Mouse (Mus musculus) neural tube, embryonic 14.5 days (tissue): ENCODE data around the gene Gla. TPM values are rescaled to one million over a fixed set of nuclear protein-coding genes. Genes with fewer than 3 reads are reported as not detected.

Experiments used
- ATAC-seq: fragments of 200-750 bp; cut with Nextera tagmentation; 2 replicates; pipeline ENCODE4 v1.8.0; 2017; ENCODE audit warnings: low read depth, mild to moderate bottlenecking, moderate TSS enrichment, moderate library complexity
- H3K27ac ChIP-seq: fragments of 300-500 bp; sonication (generic); 2 replicates; pipeline ENCODE4 v1.5.1; 2014; ENCODE audit warnings: low read depth, mild to moderate bottlenecking, control low read depth, low read length, moderate library complexity, mixed read lengths
- H3K27me3 ChIP-seq: fragments of 300-500 bp; sonication (generic); 2 replicates; pipeline ENCODE4 v1.6.1; 2014; ENCODE audit warnings: low read length; ENCODE audit not compliant: control insufficient read depth, insufficient read depth
- H3K36me3 ChIP-seq: fragments of 300-500 bp; sonication (generic); 2 replicates; pipeline ENCODE4 v1.6.1; 2014; ENCODE audit warnings: low read length, mixed read lengths; ENCODE audit not compliant: control insufficient read depth, insufficient read depth
- H3K4me1 ChIP-seq: fragments of 300-500 bp; sonication (generic); 2 replicates; pipeline ENCODE4 v1.6.1; 2014; ENCODE audit warnings: low read length; ENCODE audit not compliant: control insufficient read depth, insufficient read depth
- H3K4me2 ChIP-seq: fragments of 300-500 bp; sonication (generic); 2 replicates; pipeline ENCODE4 v1.6.1; 2014; ENCODE audit warnings: mild to moderate bottlenecking, low read depth, low read length, control low read depth
- H3K4me3 ChIP-seq: fragments of 300-500 bp; sonication (generic); 2 replicates; pipeline ENCODE4 v1.5.1; 2014; ENCODE audit warnings: low read depth, low read length, control low read depth, mixed read lengths
- H3K9ac ChIP-seq: fragments of 300-500 bp; sonication (generic); replicated peaks from 2 replicates; pipeline ENCODE4 v1.6.1; 2014; ENCODE audit warnings: low read depth, mild to moderate bottlenecking, control low read depth, low read length, mixed read lengths
- H3K9me3 ChIP-seq: fragments of 300-500 bp; sonication (generic); 2 replicates; pipeline ENCODE4 v1.6.1; 2016; ENCODE audit warnings: low read length; ENCODE audit not compliant: control insufficient read depth
- WGBS: fragments of 180-500 bp; shearing (Covaris S2); extraction: QIAGEN DNeasy Blood & Tissue Kit; methylation state at CpG from one replicate; pipeline ENCODE4 v1.1.7; 2014; 5-methylcytosine and 5-hydroxymethylcytosine counted together
- polyA plus RNA-seq: library from polyadenylated mRNA; unstranded; fragments of >200 nt; fragmentation: Nextera tagmentation; extraction: Ambion mirVana; gene quantifications from 2 replicates; pipeline ENCODE4 v1.2.1, GENCODE M21; 2014

Gene Gla
- polyA plus RNA-seq, 1 experiment from 2014 or later = 3.2 TPM

DNA sequence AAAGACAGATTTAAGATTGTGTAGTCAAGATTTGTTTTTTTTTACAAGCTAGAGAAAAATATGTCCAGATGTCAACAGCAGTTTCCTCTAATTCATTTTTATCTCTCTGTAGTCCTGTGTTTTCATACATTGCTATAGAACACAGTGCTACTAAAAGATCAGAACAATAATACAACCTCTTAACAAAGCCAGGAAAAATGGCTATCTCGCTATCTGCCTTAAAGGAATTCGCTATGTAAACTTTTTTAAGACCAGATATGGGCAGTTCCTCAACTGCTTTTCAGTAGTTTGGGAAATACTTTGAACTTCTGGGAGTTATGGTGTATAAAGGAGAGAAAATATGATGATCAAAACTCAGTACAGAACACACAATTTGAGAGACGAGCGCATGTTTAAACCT lies 22.4 kb upstream of the Gla start:
- WGBS = 92% methylated on average over 4 of the region's 4 CpGs
- no peak overlapping the region for H3K4me3 ChIP-seq
- H3K4me2 ChIP-seq = no peak overlapping the region
- ATAC-seq = no peak
- no peaks in the 10 kb centered on the region for H3K36me3 ChIP-seq
- no peak overlapping the region for H3K27ac ChIP-seq
- no peaks in the 10 kb centered on the region for H3K27me3 ChIP-seq
- H3K9me3 ChIP-seq = no peaks in the 10 kb centered on the region
- H3K4me1 ChIP-seq = no peaks in the 10 kb centered on the region
- H3K9ac ChIP-seq = no peak overlapping the region

DNA sequence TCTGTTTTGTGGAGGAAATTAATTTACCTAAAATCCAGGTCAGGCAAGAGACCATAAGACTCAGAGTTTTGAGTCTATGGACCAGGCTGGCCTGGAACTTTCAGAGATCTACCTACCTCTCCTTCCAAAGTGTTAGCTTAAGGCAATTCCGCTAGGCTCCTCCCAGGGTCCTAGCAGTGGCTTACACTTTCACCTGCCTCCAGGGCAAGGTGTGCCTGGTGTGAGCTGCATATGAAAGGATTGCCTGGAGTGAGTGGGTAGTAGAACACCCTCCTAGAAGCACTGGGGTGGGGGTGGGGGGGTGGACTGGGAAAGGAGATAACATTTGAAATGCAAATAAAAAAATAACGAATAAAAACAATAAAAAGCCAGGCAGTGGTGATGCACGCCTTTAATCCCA lies 20.8 kb upstream of the Gla start:
- WGBS = 86% methylated on average over 3 of the region's 3 CpGs
- no peaks in the 10 kb centered on the region for H3K4me1 ChIP-seq
- H3K9me3 ChIP-seq = no peaks in the 10 kb centered on the region
- no peak overlapping the region for H3K9ac ChIP-seq
- no peak overlapping the region for H3K27ac ChIP-seq
- no peak overlapping the region for H3K4me3 ChIP-seq
- ATAC-seq = no peak
- H3K27me3 ChIP-seq = no peaks in the 10 kb centered on the region
- no peak overlapping the region for H3K4me2 ChIP-seq
- no peaks in the 10 kb centered on the region for H3K36me3 ChIP-seq

DNA sequence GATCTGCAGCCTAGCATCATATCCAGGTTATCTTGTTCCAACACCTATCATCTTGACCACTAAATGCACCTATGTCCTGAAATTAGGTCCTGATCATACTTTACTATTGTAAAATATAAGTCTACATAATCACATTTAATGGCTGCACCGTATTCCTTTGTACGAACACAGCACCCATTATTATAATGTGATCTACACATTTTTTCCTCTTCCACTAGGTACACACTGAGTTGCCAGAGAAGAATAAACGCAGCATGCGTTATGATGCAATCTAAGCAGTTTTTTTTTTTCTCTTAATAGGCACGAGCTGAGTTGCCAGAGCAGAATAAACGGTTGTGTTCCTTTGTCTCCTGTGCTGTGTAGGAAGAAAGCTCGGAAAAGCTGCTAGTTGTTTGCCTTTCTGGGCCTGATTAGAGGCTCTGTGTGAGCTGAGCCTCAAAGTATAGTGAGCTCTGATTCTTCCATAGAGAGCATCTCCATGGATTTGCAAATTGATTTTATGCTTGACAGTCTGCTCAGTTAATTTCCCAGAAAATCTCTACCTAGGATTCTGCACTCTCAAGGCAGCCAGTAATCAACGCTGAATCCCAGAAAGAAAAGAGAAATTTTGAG lies 19.4 kb upstream of the Gla start:
- H3K4me3 ChIP-seq = no peak overlapping the region
- H3K36me3 ChIP-seq = no peaks in the 10 kb centered on the region
- H3K27me3 ChIP-seq = no peaks in the 10 kb centered on the region
- H3K9me3 ChIP-seq = no peaks in the 10 kb centered on the region
- H3K4me1 ChIP-seq = no peaks in the 10 kb centered on the region
- WGBS = 25% methylated on average over 8 of the region's 8 CpGs
- H3K9ac ChIP-seq = 0 out of 2 replicates have a peak overlapping the region, but pooled peaks have one; percentile 16
- no peak overlapping the region for H3K4me2 ChIP-seq
- peak overlapping the region; percentile 71 for H3K27ac ChIP-seq
- peak; percentile 75 for ATAC-seq

DNA sequence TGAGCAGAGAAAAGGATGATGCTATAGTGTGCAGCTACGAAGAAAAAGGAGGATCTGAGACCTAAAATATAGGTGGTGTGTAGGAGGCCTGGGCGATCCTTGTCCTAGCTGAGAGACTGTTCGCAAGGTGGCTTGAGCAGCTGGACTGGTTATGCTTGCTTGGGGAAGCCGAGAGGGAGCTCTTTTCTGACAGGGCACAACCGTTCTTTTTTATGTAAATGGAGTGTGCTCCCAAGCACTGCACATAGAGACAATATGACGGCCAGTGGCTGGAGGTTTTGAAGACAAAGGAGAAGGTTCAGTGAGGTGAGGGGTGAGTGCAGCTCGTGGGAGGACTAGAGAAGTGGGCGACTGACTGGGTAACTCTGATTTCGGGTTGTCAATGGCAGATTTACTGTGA lies 18.8 kb upstream of the Gla start:
- Histone ChIP-seq H3K27ac (peak overlapping the region; percentile 71), H3K36me3 (no peaks in the 10 kb centered on the region), H3K9ac (no peak overlapping the region), H3K4me2 (no peak overlapping the region), H3K4me1 (no peaks in the 10 kb centered on the region), H3K4me3 (no peak overlapping the region), H3K9me3 (no peaks in the 10 kb centered on the region), H3K27me3 (no peaks in the 10 kb centered on the region)
- 28% methylated on average over 9 of the region's 9 CpGs for WGBS
- ATAC-seq = peak; percentile 55; the same call in 1 of the 2 replicates

DNA sequence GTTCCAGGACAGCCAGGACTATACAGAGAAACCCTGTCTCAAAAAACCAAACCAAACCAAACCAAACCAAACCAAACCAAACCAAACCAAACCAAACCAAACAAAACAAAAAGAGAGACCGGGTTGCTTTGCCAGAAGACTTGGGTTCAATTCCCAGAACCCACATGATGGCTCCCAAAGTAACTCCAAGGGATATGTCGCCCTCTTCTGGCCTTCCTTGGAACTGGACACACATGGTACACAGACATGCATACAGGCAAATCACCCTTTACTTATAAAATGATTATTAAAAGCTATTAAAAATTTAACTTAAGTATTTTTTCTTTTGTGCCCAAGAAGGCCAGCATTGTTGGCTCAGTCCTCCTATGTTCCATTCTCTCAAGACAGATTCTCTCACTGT lies 13.4 kb upstream of the Gla start:
- H3K4me3 ChIP-seq = no peak overlapping the region
- H3K36me3 ChIP-seq = no peaks in the 10 kb centered on the region
- no peak overlapping the region for H3K4me2 ChIP-seq
- H3K4me1 ChIP-seq = no peaks in the 10 kb centered on the region
- H3K9me3 ChIP-seq = no peaks in the 10 kb centered on the region
- no peak for ATAC-seq
- H3K9ac ChIP-seq = no peak overlapping the region
- H3K27ac ChIP-seq = no peak overlapping the region
- no peaks in the 10 kb centered on the region for H3K27me3 ChIP-seq
- 62% methylated on average over 2 of the region's 2 CpGs for WGBS

DNA sequence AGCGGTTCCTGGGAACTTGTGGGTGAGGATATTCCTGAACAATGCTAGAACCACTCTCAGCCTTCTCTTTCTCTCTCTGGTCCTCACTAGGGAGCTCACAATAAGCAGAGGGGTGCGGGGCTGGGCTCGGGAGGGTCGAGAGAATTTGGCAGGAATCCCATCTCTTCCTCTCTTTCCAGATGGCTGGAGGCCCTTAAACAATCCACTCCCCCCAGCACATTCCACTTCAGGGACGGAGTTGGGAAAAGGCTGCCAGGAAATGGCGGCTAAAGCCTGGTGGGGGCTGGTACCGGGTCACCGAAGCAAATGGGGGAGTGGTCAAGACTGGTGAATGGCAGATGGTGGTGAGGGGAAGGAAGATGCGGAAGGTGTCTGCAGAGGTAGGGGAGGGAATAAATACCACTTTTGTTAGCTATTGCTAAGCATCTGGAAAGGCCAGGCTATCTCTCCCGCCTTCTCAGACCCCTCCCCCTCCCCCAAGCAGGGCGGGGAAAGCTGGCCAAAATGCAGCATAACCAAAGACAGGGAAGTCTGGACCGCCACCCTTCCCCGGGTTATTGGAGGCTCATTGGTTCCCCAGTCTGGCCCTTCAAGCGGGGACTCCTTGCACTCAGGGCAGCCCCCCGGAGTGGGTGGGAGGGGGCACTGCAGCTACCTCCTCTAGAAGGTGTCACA lies 11.5 kb upstream of the Gla start:
- H3K27me3 ChIP-seq = no peaks in the 10 kb centered on the region
- no peaks in the 10 kb centered on the region for H3K4me1 ChIP-seq
- H3K9me3 ChIP-seq = no peaks in the 10 kb centered on the region
- peak overlapping the region; percentile 73 for H3K27ac ChIP-seq
- no peak overlapping the region for H3K9ac ChIP-seq
- peak overlapping the region; percentile 30 for H3K4me2 ChIP-seq
- 16% methylated on average over 13 of the region's 15 CpGs for WGBS
- peak overlapping the region; percentile 11; the same call in 1 of the 2 replicates for H3K4me3 ChIP-seq
- ATAC-seq = peak; percentile 86
- H3K36me3 ChIP-seq = no peaks in the 10 kb centered on the region

DNA sequence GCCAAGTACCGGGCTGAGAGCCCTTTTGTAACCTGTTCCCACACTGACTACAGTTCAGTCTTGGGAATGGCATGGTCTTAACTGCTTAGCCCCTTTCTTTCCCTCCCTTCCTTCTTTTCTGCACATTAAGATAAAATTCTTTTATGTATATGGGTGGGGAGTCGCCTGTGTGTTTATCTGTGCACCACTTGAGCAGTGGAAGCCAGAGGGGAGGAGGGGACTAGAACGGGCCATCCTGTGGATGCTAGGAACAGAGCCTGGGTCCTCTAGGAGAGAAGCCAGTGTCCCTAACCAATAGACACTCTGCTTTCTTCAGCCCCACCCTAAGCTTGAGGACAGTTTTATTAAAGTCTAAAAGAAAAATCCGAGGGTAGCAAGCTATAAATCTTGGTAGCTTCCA lies 10.1 kb upstream of the Gla start:
- Histone ChIP-seq H3K27ac (no peak overlapping the region), H3K4me3 (no peak overlapping the region), H3K9ac (no peak overlapping the region), H3K36me3 (no peaks in the 10 kb centered on the region), H3K9me3 (no peaks in the 10 kb centered on the region), H3K27me3 (no peaks in the 10 kb centered on the region), H3K4me2 (no peak overlapping the region), H3K4me1 (no peaks in the 10 kb centered on the region)
- 72% methylated on average over 4 of the region's 4 CpGs for WGBS
- ATAC-seq = no peak

DNA sequence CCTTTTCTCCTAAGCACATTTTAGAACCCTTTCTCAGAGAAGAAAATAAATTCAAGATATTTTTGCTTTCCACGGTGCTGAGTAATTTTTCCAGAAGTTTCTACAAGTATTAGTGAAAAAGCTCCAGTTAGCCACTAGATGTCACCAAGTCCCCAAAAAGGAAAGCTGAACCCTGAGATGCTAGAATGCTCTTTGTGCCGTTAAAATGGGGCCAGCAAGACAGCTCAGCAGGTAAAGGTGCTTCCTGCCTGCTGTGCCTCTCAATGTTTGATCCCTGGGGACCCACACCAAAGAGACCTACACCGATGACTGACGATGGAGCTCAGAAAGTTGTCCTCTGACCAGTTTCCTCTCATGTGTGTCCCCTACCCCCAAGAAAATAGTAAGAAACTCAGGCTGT lies 8.5 kb upstream of the Gla start:
- Histone ChIP-seq H3K4me2 (no peak overlapping the region), H3K27me3 (no peaks in the 10 kb centered on the region), H3K9me3 (no peaks in the 10 kb centered on the region), H3K4me1 (no peaks in the 10 kb centered on the region), H3K9ac (no peak overlapping the region), H3K36me3 (no peaks in the 10 kb centered on the region), H3K27ac (no peak overlapping the region), H3K4me3 (no peak overlapping the region)
- ATAC-seq = peak; percentile 52; the same call in 1 of the 2 replicates
- WGBS = 36% methylated on average over 4 of the region's 4 CpGs

DNA sequence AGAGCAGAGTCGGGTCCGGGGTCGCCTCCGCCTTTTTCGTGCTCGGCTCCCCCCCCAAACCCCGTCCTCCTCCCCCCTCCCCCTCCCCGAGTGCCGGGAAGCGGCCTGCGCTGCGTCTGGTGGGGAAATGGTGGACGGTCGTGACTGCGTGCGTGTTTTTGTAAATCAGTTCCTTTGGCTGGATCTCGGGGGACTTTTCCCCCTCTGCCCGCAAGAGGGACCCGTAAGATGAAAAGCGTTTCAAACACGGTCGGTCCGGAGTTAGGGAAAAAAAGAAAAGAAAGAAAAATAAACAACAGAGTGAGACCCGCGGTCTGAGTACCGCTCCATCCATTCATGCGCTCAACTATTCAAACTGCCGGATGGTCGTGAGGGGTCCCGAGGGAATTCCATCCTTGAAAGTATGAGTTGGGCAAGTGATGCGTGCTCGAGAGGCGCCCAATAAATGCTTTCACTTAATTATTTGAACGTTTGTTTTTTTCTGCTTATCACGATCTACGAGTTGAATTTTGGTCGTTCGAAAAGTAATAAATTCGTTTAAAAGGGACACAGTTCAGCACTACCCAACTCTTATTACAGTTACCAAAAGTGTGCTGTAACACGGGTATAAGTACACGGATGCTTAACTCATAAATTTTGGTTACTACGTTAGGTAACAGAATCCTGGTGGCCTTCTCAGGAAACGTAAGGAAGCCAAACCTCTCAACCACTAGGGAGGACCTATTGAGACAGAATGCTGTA lies 625 bp upstream of the Gla start:
- Histone ChIP-seq H3K9ac (peak overlapping the region; percentile 56), H3K27ac (peak overlapping the region; percentile 91), H3K9me3 (no peaks in the 10 kb centered on the region), H3K27me3 (no peaks in the 10 kb centered on the region), H3K36me3 (no peaks in the 10 kb centered on the region), H3K4me1 (peaks cover 9% of the 10 kb centered on the region; the same call in 1 of the 2 replicates), H3K4me2 (peak overlapping the region; percentile 54), H3K4me3 (peak overlapping the region; percentile 51)
- WGBS = 10% methylated on average over 40 of the region's 43 CpGs
- peak; percentile 84 for ATAC-seq
